ENCODE assay signal across 9 mouse cellular contexts in genomic region chr13:46571141-46571592, GRCm38 (mm10).
A peak's percentile ranks its signal among the peaks of the same experiment; 100 is the strongest.
DNase-seq lines count a peak whose midpoint lies in the region; ATAC-seq and TF ChIP-seq lines count a peak whose summit lies in the region.
"Had no signal": no experiment of that assay in that cellular context is flagged by ENCODE, and none has a peak within 500 bp of the region (broad histone marks: within the 10 kb centered on the region; RNA-seq: fewer than 3 reads in every experiment).

No protein-coding gene starts in this region.

- ATAC-seq in kidney, embryonic 16.5 days (ENCODE audit: low FRiP score, low TSS enrichment) = no peak
- peak; percentile 80 for ATAC-seq in heart, embryonic 14.5 days (ENCODE audit: insufficient number of reproducible peaks, insufficient read depth, low FRiP score, low read depth)
- no peak for ATAC-seq in inflammation-experienced regulatory T-cells, adult 6 months

- no peak for DNase-seq in kidney, adult 2 months
- peak; percentile 47 for DNase-seq in embryo, embryonic 9.5 days (ENCODE audit: extremely low spot score)
- DNase-seq in left cerebral cortex, adult 11 months (ENCODE audit: low spot score) = peak; percentile 39
- peak; percentile 58 for DNase-seq in lung, postnatal 36 days
- peak; percentile 67 to 78 for DNase-seq in right cerebral cortex, postnatal 10 days (ENCODE audit: low spot score in 2 of 2)

- peak overlapping the region; percentile 37 for H3K4me2 ChIP-seq in kidney, embryonic 16.5 days (replicated peaks; ENCODE audit: low read depth, low read length)
- peak overlapping the region; percentile 65 for H3K4me2 ChIP-seq in heart, embryonic 14.5 days (ENCODE audit: low read length)

- TF ChIP-seq CTCF in kidney, adult 2 months (conservative IDR thresholded peaks at IDR 0.05; ENCODE audit: insufficient read depth, insufficient read length, low read depth, low read length) = no peak

- H3K9ac ChIP-seq in kidney, embryonic 16.5 days (replicated peaks; ENCODE audit: low read length) = peak overlapping the region; percentile 14; the same call in 1 of the 2 replicates
- H3K9ac ChIP-seq in heart, embryonic 14.5 days (ENCODE audit: low read length) = peak overlapping the region; percentile 80

- no peak overlapping the region for H3K27ac ChIP-seq in kidney, embryonic 16.5 days (ENCODE audit: low read length)
- no peak overlapping the region for H3K27ac ChIP-seq in kidney, adult 2 months (ENCODE audit: insufficient read depth, low read depth, low read length)
- peak overlapping the region; percentile 100 for H3K27ac ChIP-seq in heart, embryonic 14.5 days (replicated peaks in 1 of 2; ENCODE audit: control insufficient read depth in 1 of 2, insufficient read depth in 1 of 2, low read depth in 2 of 2, low read length in 2 of 2)

- no peaks in the 10 kb centered on the region for H3K9me3 ChIP-seq in kidney, embryonic 16.5 days (ENCODE audit: low read length)
- H3K9me3 ChIP-seq in heart, embryonic 14.5 days (ENCODE audit: control insufficient read depth, low read length) = no peaks in the 10 kb centered on the region
- H3K9me3 ChIP-seq: G1E had no signal

- no peaks in the 10 kb centered on the region for H3K27me3 ChIP-seq in kidney, embryonic 16.5 days (ENCODE audit: insufficient read depth, low read length)
- no peaks in the 10 kb centered on the region for H3K27me3 ChIP-seq in kidney, adult 2 months (replicated peaks; ENCODE audit: control insufficient read depth, insufficient read depth, low read length)
- no peaks in the 10 kb centered on the region for H3K27me3 ChIP-seq in heart, embryonic 14.5 days (ENCODE audit: control insufficient read depth, insufficient read depth, low read length)

- WGBS in kidney, embryonic 16.5 days = 19% methylated on average over 12 of the region's 12 CpGs
- WGBS in kidney, adult 2 months = 33% methylated on average over 12 of the region's 12 CpGs
- under 1% methylated on average over 12 of the region's 12 CpGs for WGBS in heart, embryonic 14.5 days

- H3K36me3 ChIP-seq in kidney, embryonic 16.5 days (ENCODE audit: insufficient read depth, low read length) = no peaks in the 10 kb centered on the region
- no peaks in the 10 kb centered on the region for H3K36me3 ChIP-seq in kidney, adult 2 months (ENCODE audit: control insufficient read depth, insufficient read depth, low read length)
- no peaks in the 10 kb centered on the region for H3K36me3 ChIP-seq in heart, embryonic 14.5 days (ENCODE audit: control insufficient read depth, insufficient read depth, low read length)
- H3K36me3 ChIP-seq: G1E had no signal

- H3K4me1 ChIP-seq in kidney, embryonic 16.5 days (ENCODE audit: insufficient read depth, low read length) = peaks cover 29% of the 10 kb centered on the region
- no peaks in the 10 kb centered on the region for H3K4me1 ChIP-seq in kidney, adult 2 months (ENCODE audit: control insufficient read depth, insufficient read depth, low read length)
- peaks cover 16 to 29% of the 10 kb centered on the region in 2 experiments for H3K4me1 ChIP-seq in heart, embryonic 14.5 days (ENCODE audit: control insufficient read depth in 2 of 2, insufficient read depth in 2 of 2, low read length in 2 of 2)

- H3K4me3 ChIP-seq in kidney, embryonic 16.5 days (ENCODE audit: low read length) = no peak overlapping the region
- H3K4me3 ChIP-seq in kidney, adult 2 months (ENCODE audit: insufficient read depth, low read depth, low read length) = no peak overlapping the region
- peak overlapping the region; percentile 21 to 25 for H3K4me3 ChIP-seq in heart, embryonic 14.5 days (ENCODE audit: control insufficient read depth in 1 of 2, insufficient read depth in 1 of 2, low read depth in 1 of 2, low read length in 2 of 2)

- no peak for TF ChIP-seq POLR2A in kidney, adult 2 months (IDR thresholded peaks at IDR 0.05; ENCODE audit: low read depth, low read length)

Comparison
In these comparisons a context has a peak if more than half of its experiments do, and no peak if none do; other contexts are left out.
1. H3K27ac ChIP-seq: peak in heart, embryonic 14.5 days (2 of 2); none in kidney, embryonic 16.5 days (single experiment) and kidney, adult 2 months (single experiment).
2. H3K4me3 ChIP-seq: peak in heart, embryonic 14.5 days (2 of 2); none in kidney, embryonic 16.5 days (single experiment) and kidney, adult 2 months (single experiment).